Mouse (Mus musculus) cerebellum, adult 9-10 months (tissue): ENCODE measurements around the gene Usf3.
A peak's percentile ranks its signal among the peaks of the same experiment; 100 is the strongest.

Experiments
- DNase-seq: peaks from one replicate; pipeline ENCODE4 v3.0.0; 2022

The Usf3 gene

DNA sequence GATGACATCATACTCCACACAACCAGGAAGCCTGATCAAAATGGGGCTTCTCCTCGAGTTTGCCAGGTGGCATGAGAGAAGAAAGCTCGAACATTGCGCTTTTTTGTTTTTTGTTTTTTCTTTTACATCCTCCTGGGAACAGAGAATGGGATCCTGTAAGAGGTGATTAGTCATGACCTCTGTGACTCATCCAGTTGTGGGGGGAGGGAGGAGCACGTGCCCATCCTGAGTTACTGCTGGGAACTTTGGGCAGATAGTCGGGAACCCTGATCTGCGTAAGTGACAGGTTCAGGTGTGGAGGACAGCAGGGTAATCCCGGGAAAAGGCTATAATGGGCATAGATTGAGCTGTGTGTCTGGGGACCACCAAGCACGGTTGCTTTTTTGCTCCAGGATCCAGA lies 67.4 kb downstream of the Usf3 start:
- DNase-seq = no peak

DNA sequence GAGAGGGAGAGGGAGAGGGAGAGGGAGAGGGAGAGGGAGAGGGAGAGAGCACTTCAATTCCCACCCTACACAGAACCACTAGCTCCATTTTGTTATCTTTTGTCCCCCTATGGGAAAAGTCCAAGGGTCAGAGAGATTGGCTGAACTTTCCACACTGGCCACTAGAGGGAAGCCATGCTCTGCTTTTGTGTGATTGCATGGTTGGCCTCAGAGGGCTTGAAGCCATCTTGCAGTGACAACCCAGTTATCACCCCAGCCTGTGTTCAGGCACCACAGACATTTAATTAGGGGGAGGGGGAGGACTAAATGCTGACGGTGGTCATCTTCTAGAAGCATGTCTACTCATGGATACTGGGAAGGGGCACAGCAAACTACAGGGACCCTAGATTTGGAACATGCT lies 69.6 kb downstream of the Usf3 start:
- peak; percentile 92 for DNase-seq

DNA sequence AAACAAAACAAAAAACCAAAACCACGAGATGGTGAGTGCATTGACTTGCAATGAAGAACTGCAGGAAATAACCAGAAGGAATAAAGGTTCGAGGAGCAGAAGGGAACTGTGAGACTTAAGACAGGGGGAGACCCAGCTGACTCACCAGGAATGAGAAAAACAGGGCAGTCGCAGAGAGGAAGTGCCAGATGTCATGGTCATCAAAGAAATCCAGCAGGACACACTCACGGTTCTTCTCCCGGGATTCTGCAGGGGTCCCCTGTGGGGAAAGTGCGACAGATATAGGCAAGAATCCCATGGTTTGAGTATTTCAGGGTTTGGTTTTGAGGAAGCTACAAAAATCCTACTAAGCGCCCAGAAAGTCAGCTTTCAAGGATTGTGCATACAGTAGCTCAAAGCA lies 70.3 kb downstream of the Usf3 start:
- no peak for DNase-seq

DNA sequence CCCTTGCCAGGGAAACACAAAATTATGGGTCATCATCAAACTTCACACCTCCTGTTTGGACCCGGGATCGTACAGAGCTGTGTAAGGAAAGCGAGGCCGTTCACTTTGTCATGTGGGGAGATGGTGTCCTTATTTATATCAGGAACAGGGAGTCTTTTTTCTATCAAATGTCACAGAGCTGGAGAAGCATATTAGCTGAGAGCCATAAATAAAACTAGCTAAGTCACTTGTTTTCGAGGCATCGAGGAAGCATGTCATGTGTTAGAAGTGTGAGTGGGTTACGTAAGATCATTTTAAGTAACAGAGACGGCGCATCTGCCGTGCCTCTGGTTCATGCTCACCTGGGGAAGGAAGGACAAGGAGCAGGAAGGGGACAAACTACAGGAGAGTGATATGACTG lies 76.9 kb downstream of the Usf3 start:
- DNase-seq = no peak

DNA sequence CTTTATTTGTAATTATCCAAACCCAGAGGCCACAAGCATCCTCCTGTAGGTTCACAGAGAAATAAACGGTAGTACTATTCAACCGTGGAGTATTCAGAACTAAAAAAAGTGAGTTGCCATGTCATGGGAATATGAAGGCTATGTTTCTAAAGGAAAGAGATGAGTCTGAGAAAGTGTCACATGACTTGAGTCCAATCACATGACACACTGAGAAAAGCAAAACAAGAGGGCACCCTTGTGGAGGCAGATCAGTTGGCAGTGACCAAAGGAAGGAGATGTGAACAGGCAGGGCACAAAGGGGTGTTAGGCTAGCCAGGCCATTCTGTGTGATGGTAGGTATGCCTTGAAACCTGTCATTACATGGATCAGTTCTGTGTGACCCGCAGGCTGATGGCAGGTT lies 79.7 kb downstream of the Usf3 start:
- DNase-seq = no peak

DNA sequence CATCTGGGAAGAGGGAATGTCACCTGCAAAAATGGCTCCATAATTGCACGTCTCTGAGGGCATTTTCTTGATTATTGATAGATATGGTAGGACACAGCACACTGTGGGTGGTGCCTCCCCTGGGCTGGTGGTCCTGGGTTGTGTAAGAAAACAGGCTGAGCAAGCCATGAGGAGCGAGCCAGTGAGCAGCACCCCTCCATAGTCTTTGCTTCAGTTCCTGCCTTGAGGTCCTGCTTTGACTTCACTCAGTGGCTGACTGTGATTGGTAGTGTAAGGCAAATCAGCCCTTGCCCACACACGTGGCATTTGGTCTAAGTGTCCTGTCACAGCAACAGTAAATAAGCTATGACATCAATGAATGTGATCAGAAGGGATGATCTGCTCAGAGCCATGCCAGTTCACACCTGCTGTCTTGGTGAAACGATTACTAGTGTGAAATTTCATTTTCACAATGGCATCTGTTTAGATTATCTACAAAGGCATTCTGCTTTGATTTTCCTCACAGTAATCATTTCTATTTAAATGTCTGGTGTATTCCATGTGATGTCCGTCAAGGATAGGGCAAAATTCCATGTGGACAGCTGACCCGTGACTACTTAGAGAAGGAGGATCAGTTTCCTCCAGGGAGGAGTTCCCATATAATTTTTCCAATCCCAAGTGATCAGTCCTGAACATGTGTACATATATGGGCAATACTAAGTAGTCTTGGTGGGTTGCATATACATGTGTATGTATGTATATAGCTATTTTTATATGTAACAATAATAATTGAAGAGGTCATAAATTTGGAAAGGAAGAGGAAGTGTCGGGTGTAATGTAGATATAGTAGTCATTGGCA lies 81.0 kb downstream of the Usf3 start:
- peak; percentile 75 for DNase-seq

DNA sequence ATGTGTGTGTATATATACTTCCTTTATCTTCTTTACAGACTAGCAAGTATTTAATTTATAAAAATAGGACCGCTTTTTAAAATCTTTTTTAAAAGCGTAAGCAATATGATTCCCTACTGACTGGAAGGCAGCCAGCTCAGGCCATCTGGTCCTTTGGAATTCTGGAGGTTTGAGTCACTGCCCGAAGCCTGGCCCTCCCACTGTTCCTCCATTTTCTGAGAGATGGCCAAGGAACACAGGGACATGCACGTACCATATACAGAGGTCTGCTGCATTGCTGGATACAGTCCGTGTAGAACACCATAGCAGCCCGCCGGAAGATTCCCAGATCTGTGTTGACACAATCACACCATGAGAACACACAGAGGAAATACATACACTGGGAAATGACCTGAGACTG lies 81.7 kb downstream of the Usf3 start:
- peak; percentile 97 for DNase-seq

DNA sequence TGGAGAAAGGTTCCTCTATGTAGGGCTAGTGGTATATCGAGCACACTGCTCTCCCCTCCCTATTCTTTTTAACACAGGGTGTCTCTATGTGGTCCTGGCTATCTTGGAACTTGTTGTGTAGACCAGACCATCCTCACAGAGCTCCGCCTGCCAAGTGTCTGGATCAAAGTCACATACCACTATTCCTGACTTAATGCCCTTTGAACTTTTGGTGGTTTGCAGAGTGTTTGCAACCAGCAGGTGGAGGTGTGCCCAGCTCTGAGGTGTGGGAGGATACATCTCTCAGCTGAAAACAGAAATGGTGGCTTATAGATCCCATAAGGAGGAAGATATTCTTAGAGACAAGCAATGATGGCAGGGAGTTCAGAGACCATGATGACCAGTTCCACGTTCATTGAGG lies 84.4 kb downstream of the Usf3 start:
- DNase-seq = no peak

DNA sequence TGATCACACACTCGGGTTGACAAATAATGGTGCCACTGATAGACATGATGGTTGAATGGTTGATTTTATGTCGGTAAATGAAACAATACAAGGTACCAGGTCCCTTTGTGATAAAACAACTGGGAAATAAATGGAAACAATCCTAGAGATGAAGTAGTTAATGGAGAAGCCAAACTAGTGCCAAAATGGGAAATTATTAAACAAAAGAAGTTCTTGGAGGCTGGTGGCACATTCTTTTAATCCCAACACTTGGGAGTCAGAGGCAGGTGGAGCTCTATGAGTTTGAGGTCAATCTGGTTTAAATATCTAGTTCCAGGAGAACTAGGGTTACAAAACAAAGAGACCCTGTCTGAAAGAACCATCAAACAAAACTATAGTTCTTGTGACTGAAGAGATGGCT lies 91.9 kb downstream of the Usf3 start:
- no peak for DNase-seq

DNA sequence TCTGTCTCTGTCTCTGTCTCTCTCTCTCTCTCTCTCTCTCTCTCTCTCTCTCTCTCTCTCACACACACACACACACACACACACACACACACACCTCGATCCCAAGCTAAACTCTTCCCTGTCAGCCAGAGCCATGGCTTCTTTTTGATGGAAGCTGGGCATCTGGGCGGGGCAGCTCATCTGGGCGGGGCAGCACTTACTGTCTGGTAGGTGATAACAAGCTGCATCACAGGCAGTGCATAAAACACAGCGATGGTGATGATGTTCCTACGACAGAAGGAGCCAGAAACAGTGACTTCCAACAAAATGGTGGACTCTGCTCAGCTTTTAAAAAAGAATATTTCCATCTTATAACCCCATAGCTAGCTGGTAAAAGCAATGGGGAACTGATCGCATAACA lies 92.5 kb downstream of the Usf3 start:
- no peak for DNase-seq

DNA sequence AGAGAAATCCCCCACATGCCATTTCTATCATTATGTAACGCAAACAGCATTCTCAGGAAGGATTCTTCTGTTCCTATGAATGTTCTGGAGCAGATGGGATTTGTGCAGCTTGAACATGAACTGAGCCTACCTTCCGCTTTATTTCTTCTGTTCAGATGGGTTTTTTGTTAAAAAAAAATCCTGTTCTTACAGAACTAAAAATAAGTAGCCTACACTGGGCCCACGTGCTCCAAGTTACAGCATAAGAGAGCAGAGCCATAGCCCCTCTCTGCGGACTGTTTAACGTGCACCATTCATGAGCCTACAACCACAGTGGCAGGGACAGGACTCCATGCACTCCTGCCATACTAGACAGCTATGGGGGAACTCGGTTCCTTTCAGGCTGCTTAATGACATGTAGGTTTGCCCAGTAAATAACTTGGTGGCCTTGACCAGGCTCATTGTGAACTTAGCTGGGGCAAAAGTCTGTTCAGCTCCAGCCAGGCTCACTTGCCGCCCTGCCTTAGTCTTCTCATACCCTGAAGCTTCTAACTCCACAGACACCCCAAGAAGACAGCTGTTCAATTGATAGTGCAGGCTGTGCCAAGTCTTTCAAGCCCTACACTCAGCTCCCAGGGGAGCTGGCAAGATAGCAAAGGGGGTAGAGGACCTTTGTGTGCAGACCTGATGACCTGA lies 95.6 kb downstream of the Usf3 start:
- no peak for DNase-seq

DNA sequence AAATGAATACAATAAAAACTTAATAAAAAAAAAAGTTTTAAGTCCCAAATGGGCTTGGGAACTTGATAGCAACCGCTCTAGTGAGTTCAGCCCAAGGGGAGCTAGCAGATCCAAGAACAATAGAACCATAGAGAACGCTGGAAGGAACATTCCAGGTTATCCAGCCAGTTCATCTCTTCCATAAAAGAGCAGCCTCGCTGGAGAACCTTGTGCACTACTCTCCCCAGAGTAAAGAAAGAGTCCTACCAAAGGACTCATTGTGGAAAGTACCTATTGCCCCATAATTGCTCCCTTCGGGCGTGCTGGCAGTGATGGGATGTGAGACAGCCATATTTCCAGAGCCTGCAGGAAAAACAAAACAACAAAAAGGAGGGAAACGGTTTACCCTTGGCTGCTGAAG lies 96.5 kb downstream of the Usf3 start:
- no peak for DNase-seq

DNA sequence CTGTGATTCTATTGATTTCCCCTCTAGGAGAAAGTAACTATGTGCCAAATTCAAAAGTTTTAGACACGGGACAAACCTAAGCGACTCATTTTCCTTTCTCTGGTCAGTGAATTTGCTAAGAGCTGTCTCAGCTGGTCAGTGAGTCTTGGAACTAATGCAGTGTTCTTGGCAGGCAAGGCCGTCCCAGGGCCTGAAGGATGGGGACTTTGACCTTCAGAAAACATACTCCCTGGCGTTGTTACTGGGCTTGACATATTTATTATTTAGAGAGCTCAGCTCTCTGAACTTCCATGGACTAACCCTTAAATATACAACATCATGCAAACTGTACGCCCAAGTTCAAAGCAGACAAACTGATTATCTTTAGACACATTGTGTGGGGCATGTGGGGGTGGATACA lies 97.6 kb downstream of the Usf3 start:
- DNase-seq = no peak

DNA sequence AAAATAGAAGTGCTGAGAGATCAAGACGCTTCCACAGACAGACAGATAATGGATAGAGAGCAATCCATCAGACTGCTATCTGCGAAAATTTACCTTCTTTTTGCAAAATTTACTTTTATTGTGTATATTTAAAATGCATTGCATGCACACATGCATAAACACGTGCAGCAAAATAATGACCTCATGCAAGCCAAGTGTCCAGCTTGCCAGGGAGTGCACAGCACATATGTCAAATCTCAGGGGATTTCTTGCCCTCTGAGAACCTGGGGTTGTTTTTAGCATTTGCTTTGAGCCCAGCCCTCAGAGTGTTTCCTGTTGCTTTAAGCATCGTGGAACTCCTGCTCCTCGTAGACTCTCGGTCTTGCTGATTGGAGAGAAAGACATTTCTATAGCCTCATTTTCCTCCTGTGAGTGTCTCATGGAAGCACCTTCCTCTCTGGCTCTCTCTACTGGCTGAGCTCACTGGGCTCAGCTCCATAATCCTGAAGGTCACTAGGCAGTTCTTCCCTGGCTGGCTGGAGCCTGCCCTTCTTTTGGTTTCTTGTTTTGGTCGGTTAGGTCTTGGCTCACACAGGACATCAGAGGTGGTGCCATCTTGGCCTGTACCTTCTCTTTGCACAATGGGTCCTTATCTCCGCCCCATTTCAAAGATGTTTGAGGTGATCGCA lies 98.5 kb downstream of the Usf3 start:
- DNase-seq = peak; percentile 76
